Mouse (Mus musculus) stomach, adult 2 months (tissue): ENCODE results near the gene Atp2c2. TPM values are rescaled to one million over a fixed set of nuclear protein-coding genes. Genes with fewer than 3 reads are reported as not detected.

ENCODE experiments used
- polyA plus RNA-seq: library from polyadenylated mRNA; depleted of rRNA; stranded (reverse); fragments of >200 nt; gene quantifications from 2 replicates; pipeline ENCODE4 v1.2.3, GENCODE M21; 2012; rRNA removed

Gene Atp2c2
- 2.4 and 2.6 TPM in 2 replicates for polyA plus RNA-seq

GRCm38 (mm10) chr8:119699549-119700134 lies at the start of gene Atp2c2:
Gene Atp2c2, plus strand, starts transcription at chr8:119700009.

GRCm38 (mm10) chr8:119666219-119666951 lies 33.4 kb upstream of the Atp2c2 start, which contains the start of gene Wfdc1:
Gene Wfdc1, plus strand, starts transcription at chr8:119666365.

DNA sequence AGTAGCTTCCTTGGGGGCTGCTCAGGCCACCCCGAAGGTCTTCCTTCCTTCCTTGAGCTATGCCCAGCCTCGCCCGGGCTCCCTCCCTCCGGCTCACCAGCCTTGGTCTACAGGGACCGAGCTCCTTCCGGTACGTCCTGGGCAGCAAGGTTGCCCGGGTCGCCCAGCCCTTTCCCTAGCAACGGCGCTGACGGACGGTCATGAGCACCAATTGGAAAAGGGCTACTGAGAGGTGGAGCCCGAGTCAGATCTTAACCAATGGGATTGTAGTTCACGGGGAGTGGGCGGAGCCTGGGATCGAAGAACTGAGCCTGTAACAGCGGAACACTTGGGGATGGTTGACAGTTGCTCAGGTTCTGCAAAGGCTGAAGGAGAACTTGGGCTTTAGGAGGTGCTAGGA lies 78.5 kb downstream of the Atp2c2 start, which contains the start of gene Tldc1:
TSS of gene Tldc1 (minus strand) at position 154 of the 400 bp plus-strand sequence.

Other genes starting within 250 kb of the Atp2c2 start
- 0.02 TPM in 1 of 2 replicates, not detected in the other for gene Slc38a8, start 198.3 kb upstream of the Atp2c2 start, polyA plus RNA-seq
- 28.2 and 30.5 TPM in 2 replicates for gene Mbtps1, start 141.3 kb upstream of the Atp2c2 start, polyA plus RNA-seq
- 10.3 and 12.2 TPM in 2 replicates for gene Hsdl1, start 124.8 kb upstream of the Atp2c2 start, polyA plus RNA-seq
- gene Dnaaf1, start 124.8 kb upstream of the Atp2c2 start, polyA plus RNA-seq: 0.16 and 0.30 TPM in 2 replicates
- 13.6 and 15.8 TPM in 2 replicates for gene Taf1c, start 94.8 kb upstream of the Atp2c2 start, polyA plus RNA-seq
- 0.03 and 0.12 TPM in 2 replicates for gene Adad2, start 87.3 kb upstream of the Atp2c2 start, polyA plus RNA-seq
- 1.7 and 2.3 TPM in 2 replicates for gene Kcng4, start 64.3 kb upstream of the Atp2c2 start, polyA plus RNA-seq
- 36.3 and 54.8 TPM in 2 replicates for gene Wfdc1, start 33.6 kb upstream of the Atp2c2 start, polyA plus RNA-seq
- 4.3 and 4.9 TPM in 2 replicates for gene Tldc1, start 78.4 kb downstream of the Atp2c2 start, polyA plus RNA-seq
- gene Cotl1, start 140.5 kb downstream of the Atp2c2 start, polyA plus RNA-seq: 767 and 954 TPM in 2 replicates
- gene Klhl36, start 162.3 kb downstream of the Atp2c2 start, polyA plus RNA-seq: 8.5 and 23.6 TPM in 2 replicates
- gene Usp10, start 210.4 kb downstream of the Atp2c2 start, polyA plus RNA-seq: 40.7 and 42.9 TPM in 2 replicates
- 29.8 and 40.6 TPM in 2 replicates for gene Gm20388, start 210.8 kb downstream of the Atp2c2 start, polyA plus RNA-seq